Mouse (Mus musculus): ENCODE measurements around the gene Akap8l.

Gene Akap8l

GRCm38 (mm10) chr17:32317032-32317431 is 33.4 kb downstream of the Akap8l start:
- no peak for DNase-seq

GRCm38 (mm10) chr17:32315560-32315959 is 34.8 kb downstream of the Akap8l start:
- DNase-seq = no peak

- DNase-seq = no peak
Measured at GRCm38 (mm10) chr17:32313892-32314291, 36.5 kb downstream of the Akap8l start.

GRCm38 (mm10) chr17:32312801-32313200 is 37.6 kb downstream of the Akap8l start:
- DNase-seq = no peak

- DNase-seq = no peak
Measured at GRCm38 (mm10) chr17:32307963-32308362, 42.4 kb downstream of the Akap8l start.

- no peak for DNase-seq
Measured at GRCm38 (mm10) chr17:32298125-32298524, 52.3 kb downstream of the Akap8l start.

- DNase-seq = no peak
Measured at GRCm38 (mm10) chr17:32295901-32296300, 54.5 kb downstream of the Akap8l start.

- DNase-seq = no peak
Measured at GRCm38 (mm10) chr17:32295160-32295559, 55.2 kb downstream of the Akap8l start.

GRCm38 (mm10) chr17:32285138-32285670 is 65.2 kb downstream of the Akap8l start:
- no peak for DNase-seq

- peak; percentile 93 for DNase-seq
Measured at GRCm38 (mm10) chr17:32284262-32285137, 65.9 kb downstream of the Akap8l start, which contains the start of gene Brd4. Brd4 (minus strand) TSS chr17:32284722.

GRCm38 (mm10) chr17:32283771-32284221 is 66.6 kb downstream of the Akap8l start:
- peak; percentile 73 for DNase-seq

- DNase-seq = no peak
Measured at GRCm38 (mm10) chr17:32283341-32283740, 67.1 kb downstream of the Akap8l start.

GRCm38 (mm10) chr17:32281611-32282310 is 68.6 kb downstream of the Akap8l start:
- no peak for DNase-seq

GRCm38 (mm10) chr17:32281126-32281525 is 69.3 kb downstream of the Akap8l start:
- DNase-seq = no peak

- DNase-seq = no peak
Measured at GRCm38 (mm10) chr17:32280575-32280974, 69.8 kb downstream of the Akap8l start.

GRCm38 (mm10) chr17:32277201-32277600 is 73.2 kb downstream of the Akap8l start:
- no peak for DNase-seq

- no peak for DNase-seq
Measured at GRCm38 (mm10) chr17:32275568-32275967, 74.8 kb downstream of the Akap8l start.

Data from thymus, postnatal 14 days (tissue).